Comparison of ENCODE assay signal across 10 mouse cellular contexts in genomic region chr1:165765041-165765440, GRCm38 (mm10). TPM values are rescaled to one million over a fixed set of nuclear protein-coding genes. Genes with fewer than 3 reads are reported as not detected.
DNase-seq lines count a peak whose midpoint lies in the region; ATAC-seq and TF ChIP-seq lines count a peak whose summit lies in the region.
"Had no signal": no experiment of that assay in that cellular context is flagged by ENCODE, and none has a peak within 500 bp of the region (broad histone marks: within the 10 kb centered on the region; RNA-seq: fewer than 3 reads in every experiment).

No protein-coding gene starts in this region.

- intact Hi-C loops in gastrocnemius, adult 2 months (cut with DNase I): no loop called here
- intact Hi-C loops in left cerebral cortex, postnatal 14 days (cut with DNase I): no loop called here

- H3K36me3 ChIP-seq in lung, postnatal 0 days (ENCODE audit: insufficient read depth, low read length): no peaks in the 10 kb centered on the region
- no peaks in the 10 kb centered on the region; the same call in 1 of the 2 replicates for H3K36me3 ChIP-seq in limb, embryonic 12.5 days
- no peaks in the 10 kb centered on the region for H3K36me3 ChIP-seq in stomach, embryonic 14.5 days (ENCODE audit: control insufficient read depth, insufficient read depth, low read length)

- peak overlapping the region; percentile 99 for H3K27ac ChIP-seq in gastrocnemius, adult 2 months
- H3K27ac ChIP-seq in lung, postnatal 0 days (ENCODE audit: low read length): no peak overlapping the region
- no peak overlapping the region for H3K27ac ChIP-seq in limb, embryonic 12.5 days
- H3K27ac ChIP-seq in stomach, embryonic 14.5 days (ENCODE audit: low read length): no peak overlapping the region

- no peak for TF ChIP-seq EP300 in lung, postnatal 0 days (IDR thresholded peaks at IDR 0.05)

- WGBS in lung, postnatal 0 days: 88% methylated on average over 11 of the region's 11 CpGs
- WGBS in limb, embryonic 12.5 days: 78% methylated on average over 11 of the region's 11 CpGs
- 89% methylated on average over 11 of the region's 11 CpGs for WGBS in stomach, embryonic 14.5 days

- H3K27me3 ChIP-seq in lung, postnatal 0 days (replicated peaks; ENCODE audit: insufficient read depth, low read length): no peaks in the 10 kb centered on the region
- H3K27me3 ChIP-seq in limb, embryonic 12.5 days: peaks cover 25% of the 10 kb centered on the region
- H3K27me3 ChIP-seq in stomach, embryonic 14.5 days (ENCODE audit: control insufficient read depth, insufficient read depth, low read length): no peaks in the 10 kb centered on the region

- H3K9me3 ChIP-seq in lung, postnatal 0 days (ENCODE audit: low read length): no peaks in the 10 kb centered on the region
- H3K9me3 ChIP-seq in limb, embryonic 12.5 days: no peaks in the 10 kb centered on the region
- H3K9me3 ChIP-seq in stomach, embryonic 14.5 days (ENCODE audit: control insufficient read depth, low read depth, low read length): no peaks in the 10 kb centered on the region

- H3K4me2 ChIP-seq in lung, postnatal 0 days (replicated peaks; ENCODE audit: low read depth, low read length): peak overlapping the region; percentile 92
- 0 out of 2 replicates have a peak overlapping the region, but pooled peaks have one; percentile 89 for H3K4me2 ChIP-seq in limb, embryonic 12.5 days
- H3K4me2 ChIP-seq in stomach, embryonic 14.5 days (replicated peaks; ENCODE audit: low read depth, low read length): peak overlapping the region; percentile 92; the same call in 1 of the 2 replicates

- DNase-seq in gastrocnemius, adult 2 months: no peak
- DNase-seq in gastrocnemius, postnatal 25 days: no peak
- DNase-seq in lung, postnatal 0 days (ENCODE audit: low spot score): no peak
- DNase-seq in lung, postnatal 10 days: no peak
- no peak for DNase-seq in left cerebral cortex, postnatal 14 days (ENCODE audit: low spot score in 2 of 2)
- no peak for DNase-seq in gastrocnemius, postnatal 10 days
- DNase-seq: embryo, embryonic 11 days; right cerebral cortex, postnatal 4 days had no signal

- ATAC-seq in lung, postnatal 0 days: no peak
- no peak for ATAC-seq in limb, embryonic 12.5 days (ENCODE audit: insufficient number of reproducible peaks, insufficient read depth, low FRiP score, low TSS enrichment, low read depth)
- no peak for ATAC-seq in stomach, embryonic 14.5 days (ENCODE audit: insufficient number of reproducible peaks, insufficient read depth, low FRiP score, low read depth)

- H3K4me1 ChIP-seq in lung, postnatal 0 days (ENCODE audit: insufficient read depth, low read depth, low read length): no peaks in the 10 kb centered on the region; the same call in 1 of the 2 replicates
- peaks cover 7% of the 10 kb centered on the region for H3K4me1 ChIP-seq in limb, embryonic 12.5 days (replicated peaks)
- H3K4me1 ChIP-seq in stomach, embryonic 14.5 days (ENCODE audit: control insufficient read depth, insufficient read depth, low read length): peaks cover 8% of the 10 kb centered on the region; the same call in 1 of the 2 replicates

- no peak for TF ChIP-seq CTCF in gastrocnemius, adult 2 months (IDR thresholded peaks at IDR 0.05)
- TF ChIP-seq CTCF in lung, postnatal 0 days (IDR thresholded peaks at IDR 0.05): no peak

- H3K4me3 ChIP-seq in gastrocnemius, adult 2 months: peak overlapping the region; percentile 74
- H3K4me3 ChIP-seq in lung, postnatal 0 days (ENCODE audit: low read depth, low read length): peak overlapping the region; percentile 78; the same call in 1 of the 2 replicates
- no peak overlapping the region; the same call in 1 of the 2 replicates for H3K4me3 ChIP-seq in limb, embryonic 12.5 days (replicated peaks)
- H3K4me3 ChIP-seq in stomach, embryonic 14.5 days (ENCODE audit: low read depth, low read length): no peak overlapping the region

- H3K9ac ChIP-seq in lung, postnatal 0 days (replicated peaks; ENCODE audit: low read depth): no peak overlapping the region
- H3K9ac ChIP-seq in limb, embryonic 12.5 days (replicated peaks): no peak overlapping the region
- H3K9ac ChIP-seq in stomach, embryonic 14.5 days (replicated peaks; ENCODE audit: low read depth, low read length): no peak overlapping the region

RNA-seq across cellular contexts. Expression of gene Creg1, which starts 1.5 kb away (rescaled TPM):
- 10 to 100 TPM; 46.2 to 67.4 TPM for total RNA-seq in gastrocnemius, adult 2 months (2021)
- total RNA-seq in gastrocnemius, postnatal 25 days (2021): 10 to 100 TPM; 49.6 to 62.8 TPM
- polyA plus RNA-seq in lung, postnatal 0 days (2015; fragmentation: Nextera tagmentation; extraction: Ambion mirVana): 123 and 148 TPM in 2 replicates
- 35.3 and 40.5 TPM in 2 replicates for polyA plus RNA-seq in limb, embryonic 12.5 days (2016; fragmentation: Nextera tagmentation; extraction: Ambion mirVana)
- polyA plus RNA-seq in stomach, embryonic 14.5 days (2014; fragmentation: Nextera tagmentation; extraction: Ambion mirVana): 62.0 and 63.4 TPM in 2 replicates
- total RNA-seq in left cerebral cortex, postnatal 14 days (2021): 10 to 100 TPM; 25.1 to 28.5 TPM
- 10 to 100 TPM; 37.2 to 42.5 TPM for total RNA-seq in gastrocnemius, postnatal 10 days (2021)

RNA-seq across cellular contexts. Expression of gene Cd247, which starts 23.4 kb away (rescaled TPM):
- total RNA-seq in gastrocnemius, adult 2 months (2021): under 1 TPM; 0.17 to 0.38 TPM
- total RNA-seq in gastrocnemius, postnatal 25 days (2021): under 1 TPM; 0.43 to 0.70 TPM
- polyA plus RNA-seq in lung, postnatal 0 days (2015; fragmentation: Nextera tagmentation; extraction: Ambion mirVana): 1.3 and 1.5 TPM in 2 replicates
- 1.4 and 1.6 TPM in 2 replicates for polyA plus RNA-seq in limb, embryonic 12.5 days (2016; fragmentation: Nextera tagmentation; extraction: Ambion mirVana)
- polyA plus RNA-seq in stomach, embryonic 14.5 days (2014; fragmentation: Nextera tagmentation; extraction: Ambion mirVana): 0.80 and 1.5 TPM in 2 replicates
- not detected for total RNA-seq in left cerebral cortex, postnatal 14 days (2021)
- total RNA-seq in gastrocnemius, postnatal 10 days (2021): 1 to 10 TPM; 1.6 to 1.9 TPM

RNA-seq across cellular contexts. Expression of gene Rcsd1, which starts 55.5 kb away (rescaled TPM):
- 10 to 100 TPM; 93.3 to 95.0 TPM for total RNA-seq in gastrocnemius, adult 2 months (2021)
- 10 to 100 TPM; 80.0 to 85.8 TPM for total RNA-seq in gastrocnemius, postnatal 25 days (2021)
- 49.6 and 54.4 TPM in 2 replicates for polyA plus RNA-seq in lung, postnatal 0 days (2015; fragmentation: Nextera tagmentation; extraction: Ambion mirVana)
- polyA plus RNA-seq in limb, embryonic 12.5 days (2016; fragmentation: Nextera tagmentation; extraction: Ambion mirVana): 10.8 and 13.4 TPM in 2 replicates
- polyA plus RNA-seq in stomach, embryonic 14.5 days (2014; fragmentation: Nextera tagmentation; extraction: Ambion mirVana): 37.2 and 44.0 TPM in 2 replicates
- total RNA-seq in left cerebral cortex, postnatal 14 days (2021): 1 to 10 TPM; 6.4 to 8.5 TPM
- 100 to 1,000 TPM; 128 to 138 TPM for total RNA-seq in gastrocnemius, postnatal 10 days (2021)

Comparison
In these comparisons a context has a peak if more than half of its experiments do, and no peak if none do; other contexts are left out.
1. H3K4me3 ChIP-seq: peak in gastrocnemius, adult 2 months (single experiment) and lung, postnatal 0 days (single experiment); none in limb, embryonic 12.5 days (single experiment) and stomach, embryonic 14.5 days (single experiment).
2. RNA of gene Rcsd1, which starts 55.5 kb away (total RNA-seq): 128 to 138 TPM in gastrocnemius, postnatal 10 days, 93.3 to 95.0 TPM in gastrocnemius, adult 2 months and 80.0 to 85.8 TPM in gastrocnemius, postnatal 25 days; 6.4 to 8.5 TPM in left cerebral cortex, postnatal 14 days; every median in the first group is over 4 times any median in the second.
3. Peak in every context shown above with its lines, with median percentiles within 50 percentile points of each other: H3K4me2 ChIP-seq.